Mouse (Mus musculus): ENCODE results near the gene Pla2g1b. TPM values are rescaled to one million over a fixed set of nuclear protein-coding genes. Genes with fewer than 3 reads are reported as not detected.

Pla2g1b gene
- polyA plus RNA-seq, 1 experiment from 2014 or later, result 0.46 TPM

GRCm38 (mm10) chr5:115522531-115522930, 56.5 kb downstream of the Pla2g1b start:
- no peaks in the 10 kb centered on the region for H3K27me3 ChIP-seq (ENCODE audit: control insufficient read depth, insufficient read depth, low read length)
- no peaks in the 10 kb centered on the region for H3K36me3 ChIP-seq (ENCODE audit: control insufficient read depth, insufficient read depth, low read length)
- no peak for ATAC-seq (ENCODE audit: low FRiP score, low TSS enrichment)
- H3K9me3 ChIP-seq (ENCODE audit: control insufficient read depth, low read length), result no peaks in the 10 kb centered on the region
- H3K9ac ChIP-seq (ENCODE audit: low read depth, low read length), result no peak overlapping the region
- no peak overlapping the region for H3K4me2 ChIP-seq (replicated peaks; ENCODE audit: low read depth, low read length)
- H3K27ac ChIP-seq (ENCODE audit: low read depth, low read length), result peak overlapping the region; percentile 63
- H3K4me3 ChIP-seq (ENCODE audit: low read length), result no peak overlapping the region
- WGBS, result 70% methylated on average over 4 of the region's 4 CpGs
- H3K4me1 ChIP-seq (ENCODE audit: control insufficient read depth, insufficient read depth, low read length), result peaks cover 62% of the 10 kb centered on the region

GRCm38 (mm10) chr5:115522981-115523499, 57.0 kb downstream of the Pla2g1b start:
- no peaks in the 10 kb centered on the region for H3K9me3 ChIP-seq (ENCODE audit: control insufficient read depth, low read length)
- peak overlapping the region; percentile 63; the same call in 1 of the 2 replicates for H3K27ac ChIP-seq (ENCODE audit: low read depth, low read length)
- no peak for ATAC-seq (ENCODE audit: low FRiP score, low TSS enrichment)
- H3K4me1 ChIP-seq (ENCODE audit: control insufficient read depth, insufficient read depth, low read length), result peaks cover 62% of the 10 kb centered on the region
- H3K36me3 ChIP-seq (ENCODE audit: control insufficient read depth, insufficient read depth, low read length), result no peaks in the 10 kb centered on the region
- H3K9ac ChIP-seq (ENCODE audit: low read depth, low read length), result no peak overlapping the region
- no peak overlapping the region for H3K4me2 ChIP-seq (replicated peaks; ENCODE audit: low read depth, low read length)
- no peak overlapping the region for H3K4me3 ChIP-seq (ENCODE audit: low read length)
- WGBS, result 66% methylated on average over 15 of the region's 15 CpGs
- no peaks in the 10 kb centered on the region for H3K27me3 ChIP-seq (ENCODE audit: control insufficient read depth, insufficient read depth, low read length)

- 6% methylated on average over 15 of the region's 15 CpGs for WGBS
- Histone ChIP-seq H3K4me3 (ENCODE audit: low read length) (no peak overlapping the region), H3K27ac (ENCODE audit: low read depth, low read length) (peak overlapping the region; percentile 63), H3K27me3 (ENCODE audit: control insufficient read depth, insufficient read depth, low read length) (no peaks in the 10 kb centered on the region), H3K4me2 (replicated peaks; ENCODE audit: low read depth, low read length) (peak overlapping the region; percentile 34), H3K4me1 (ENCODE audit: control insufficient read depth, insufficient read depth, low read length) (peaks cover 66% of the 10 kb centered on the region), H3K36me3 (ENCODE audit: control insufficient read depth, insufficient read depth, low read length) (no peaks in the 10 kb centered on the region), H3K9ac (ENCODE audit: low read depth, low read length) (no peak overlapping the region), H3K9me3 (ENCODE audit: control insufficient read depth, low read length) (no peaks in the 10 kb centered on the region)
- peak; percentile 85 for ATAC-seq (ENCODE audit: low FRiP score, low TSS enrichment)
These were observed 57.9 kb downstream of the Pla2g1b start for GRCm38 (mm10) chr5:115523971-115524370.

Other genes starting within 250 kb of the Pla2g1b start
- gene Pop5, start 230.4 kb upstream of the Pla2g1b start, polyA plus RNA-seq (2014; fragmentation: Nextera tagmentation; extraction: Ambion mirVana), result 116 and 120 TPM in 2 replicates
- gene Rnf10, start 193.4 kb upstream of the Pla2g1b start, polyA plus RNA-seq (2014; fragmentation: Nextera tagmentation; extraction: Ambion mirVana), result 81.9 TPM in 2 replicates
- 39.7 and 58.8 TPM in 2 replicates for gene Coq5, start 186.6 kb upstream of the Pla2g1b start, polyA plus RNA-seq (2014; fragmentation: Nextera tagmentation; extraction: Ambion mirVana)
- 1,720 and 2,039 TPM in 2 replicates for gene Dynll1, start 165.3 kb upstream of the Pla2g1b start, polyA plus RNA-seq (2014; fragmentation: Nextera tagmentation; extraction: Ambion mirVana)
- 320 and 334 TPM in 2 replicates for gene Srsf9, start 139.1 kb upstream of the Pla2g1b start, polyA plus RNA-seq (2014; fragmentation: Nextera tagmentation; extraction: Ambion mirVana)
- 35.8 and 36.9 TPM in 2 replicates for gene Gatc, start 125.1 kb upstream of the Pla2g1b start, polyA plus RNA-seq (2014; fragmentation: Nextera tagmentation; extraction: Ambion mirVana)
- gene Triap1, start 125.0 kb upstream of the Pla2g1b start, polyA plus RNA-seq (2014; fragmentation: Nextera tagmentation; extraction: Ambion mirVana), result 56.2 and 62.2 TPM in 2 replicates
- 911 and 1,119 TPM in 2 replicates for gene Cox6a1, start 117.3 kb upstream of the Pla2g1b start, polyA plus RNA-seq (2014; fragmentation: Nextera tagmentation; extraction: Ambion mirVana)
- 26.2 and 34.0 TPM in 2 replicates for gene Msi1, start 36.7 kb upstream of the Pla2g1b start, polyA plus RNA-seq (2014; fragmentation: Nextera tagmentation; extraction: Ambion mirVana)
- gene Sirt4, start 18.5 kb downstream of the Pla2g1b start, polyA plus RNA-seq (2014; fragmentation: Nextera tagmentation; extraction: Ambion mirVana), result 16.4 and 20.9 TPM in 2 replicates
- 21.9 and 22.4 TPM in 2 replicates for gene Pxn, start 40.4 kb downstream of the Pla2g1b start, polyA plus RNA-seq (2014; fragmentation: Nextera tagmentation; extraction: Ambion mirVana)
- 1,879 and 2,111 TPM in 2 replicates for gene Rplp0, start 93.2 kb downstream of the Pla2g1b start, polyA plus RNA-seq (2014; fragmentation: Nextera tagmentation; extraction: Ambion mirVana)
- gene Gcn1l1, start 99.0 kb downstream of the Pla2g1b start, polyA plus RNA-seq (2014; fragmentation: Nextera tagmentation; extraction: Ambion mirVana), result 44.3 and 56.0 TPM in 2 replicates
- gene Rab35, start 165.6 kb downstream of the Pla2g1b start, polyA plus RNA-seq (2014; fragmentation: Nextera tagmentation; extraction: Ambion mirVana), result 17.7 and 18.6 TPM in 2 replicates